Mouse (Mus musculus) intestine, postnatal 0 days (tissue): ENCODE measurements around the gene Nap1l5. TPM values are rescaled to one million over a fixed set of nuclear protein-coding genes. Genes with fewer than 3 reads are reported as not detected.

Experiments
- ATAC-seq: fragments of 200-750 bp; cut with Nextera tagmentation; 2 replicates; pipeline ENCODE4 v1.8.0; 2017; ENCODE audit warnings: mild to moderate bottlenecking, moderate TSS enrichment, moderate library complexity
- H3K27ac ChIP-seq: fragments of 300-500 bp; sonication (generic); 2 replicates; pipeline ENCODE4 v1.5.1; 2014; ENCODE audit warnings: mild to moderate bottlenecking, low read depth, low read length, moderate library complexity
- H3K27me3 ChIP-seq: fragments of 300-500 bp; sonication (generic); replicated peaks from 2 replicates; pipeline ENCODE4 v1.6.1; 2014; ENCODE audit warnings: low read length, mixed read lengths; ENCODE audit not compliant: control insufficient read depth, insufficient read depth
- H3K36me3 ChIP-seq: fragments of 300-500 bp; sonication (generic); 2 replicates; pipeline ENCODE4 v1.6.1; 2014; ENCODE audit warnings: mild to moderate bottlenecking, moderate library complexity; ENCODE audit not compliant: control insufficient read depth, insufficient read depth
- H3K4me1 ChIP-seq: fragments of 300-500 bp; sonication (generic); replicated peaks from 2 replicates; pipeline ENCODE4 v1.6.1; 2014; ENCODE audit warnings: antibody characterized with exemption, low read length, mixed read lengths; ENCODE audit not compliant: control insufficient read depth, insufficient read depth
- H3K4me2 ChIP-seq: fragments of 300-500 bp; sonication (generic); replicated peaks from 2 replicates; pipeline ENCODE4 v1.6.1; 2014; ENCODE audit warnings: low read depth, mild to moderate bottlenecking, moderate library complexity
- H3K4me3 ChIP-seq: fragments of 300-500 bp; sonication (generic); 2 replicates; pipeline ENCODE4 v1.5.1; 2014; ENCODE audit warnings: low read depth, low read length
- H3K9ac ChIP-seq: fragments of 300-500 bp; sonication (generic); 2 replicates; pipeline ENCODE4 v1.6.1; 2014; ENCODE audit warnings: mild to moderate bottlenecking, low read depth, low read length
- H3K9me3 ChIP-seq: fragments of 300-500 bp; sonication (generic); 2 replicates; pipeline ENCODE4 v1.6.1; 2016; ENCODE audit warnings: mixed run types; ENCODE audit not compliant: control insufficient read depth
- CTCF ChIP-seq: sonication (generic); IDR thresholded peaks from 2 replicates; pipeline ENCODE4 v1.5.1; 2016; ENCODE audit warnings: low read depth, mild to moderate bottlenecking, control low read depth, antibody characterized with exemption, moderate library complexity
- WGBS: fragments of 180-500 bp; shearing (Covaris S2); extraction: QIAGEN DNeasy Blood & Tissue Kit; methylation state at CpG from one replicate; pipeline ENCODE4 v1.1.7; 2014; 5-methylcytosine and 5-hydroxymethylcytosine counted together
- polyA plus RNA-seq: library from polyadenylated mRNA; unstranded; fragments of >200 nt; fragmentation: Nextera tagmentation; extraction: Ambion mirVana; gene quantifications from 2 replicates; pipeline ENCODE4 v1.2.1, GENCODE M21; 2015

The Nap1l5 gene
- polyA plus RNA-seq, 1 experiment from 2014 or later = 9.8 TPM

DNA sequence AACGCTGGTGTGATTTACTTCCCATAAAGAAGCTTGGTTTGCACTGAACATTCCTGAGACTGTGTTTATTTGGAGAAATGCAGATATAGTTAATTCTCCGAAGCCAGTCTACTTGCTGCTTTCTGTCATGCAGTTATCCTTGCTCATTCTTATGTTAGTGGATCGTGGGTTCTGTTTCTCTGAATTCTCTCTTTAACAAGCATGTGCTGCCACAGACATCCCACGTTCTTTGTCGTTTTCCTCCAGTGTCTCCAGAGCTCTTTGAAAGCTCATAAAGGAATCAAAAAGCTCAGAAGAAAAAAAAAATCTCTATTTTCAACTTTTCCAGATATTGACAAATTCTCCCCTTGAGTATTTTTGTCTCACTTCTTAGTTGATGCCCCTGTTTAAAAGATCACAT, 7.1 kb upstream of the Nap1l5 start:
- H3K27ac ChIP-seq = no peak overlapping the region
- H3K4me3 ChIP-seq = no peak overlapping the region
- H3K9ac ChIP-seq = no peak overlapping the region
- no peak for TF ChIP-seq CTCF
- no peak for ATAC-seq
- H3K36me3 ChIP-seq = peaks cover 10% of the 10 kb centered on the region; the same call in 1 of the 2 replicates
- no peaks in the 10 kb centered on the region for H3K4me1 ChIP-seq
- no peaks in the 10 kb centered on the region for H3K27me3 ChIP-seq
- H3K9me3 ChIP-seq = no peaks in the 10 kb centered on the region
- WGBS = 56% methylated on average over 5 of the region's 5 CpGs
- H3K4me2 ChIP-seq = no peak overlapping the region

DNA sequence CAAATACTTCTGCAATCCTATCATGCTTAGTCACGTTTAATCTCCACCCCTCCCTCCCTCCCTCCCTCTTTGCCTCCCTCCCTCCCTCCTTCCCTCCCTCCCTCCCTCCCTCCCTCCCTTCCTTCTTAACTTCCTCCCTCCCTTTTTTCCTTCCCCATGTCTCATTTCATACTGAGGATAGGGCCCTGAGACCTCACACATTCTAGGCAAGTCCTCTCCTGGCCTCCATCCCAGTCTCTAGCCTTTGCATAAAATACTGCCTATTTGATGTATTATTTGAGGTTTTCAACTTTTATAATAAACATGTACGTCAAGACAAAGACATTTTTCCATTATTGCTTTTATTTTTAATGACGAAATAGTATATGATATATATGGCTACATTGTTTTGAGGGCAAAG, 6.7 kb upstream of the Nap1l5 start:
- Histone ChIP-seq H3K4me3 (no peak overlapping the region), H3K36me3 (peaks cover 10% of the 10 kb centered on the region; the same call in 1 of the 2 replicates), H3K9me3 (no peaks in the 10 kb centered on the region), H3K27ac (no peak overlapping the region), H3K27me3 (no peaks in the 10 kb centered on the region), H3K9ac (no peak overlapping the region), H3K4me1 (no peaks in the 10 kb centered on the region), H3K4me2 (no peak overlapping the region)
- no peak for TF ChIP-seq CTCF
- ATAC-seq = no peak
- WGBS = 53% methylated on average over 3 of the region's 3 CpGs

DNA sequence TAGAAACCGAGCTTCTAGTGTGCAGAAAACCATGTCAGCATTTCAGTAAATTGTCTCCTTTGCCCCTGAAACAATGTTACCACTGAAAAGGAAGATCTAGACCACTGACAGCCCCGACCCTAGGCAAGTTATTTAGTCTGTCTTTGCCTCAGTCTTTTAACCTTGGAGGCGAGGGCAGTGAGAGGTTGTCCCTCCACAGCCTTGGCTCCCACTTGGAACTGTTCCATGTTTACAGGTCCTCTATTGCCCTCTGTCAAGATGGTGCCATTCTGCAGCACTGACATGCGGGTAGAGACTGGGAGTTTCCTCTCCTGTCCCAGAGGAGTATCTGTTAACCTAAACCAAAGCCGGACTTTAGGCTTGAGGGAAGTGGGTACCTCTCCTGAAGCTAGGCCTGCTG, 6.0 kb upstream of the Nap1l5 start:
- TF ChIP-seq CTCF = no peak
- Histone ChIP-seq H3K9ac (no peak overlapping the region), H3K27me3 (no peaks in the 10 kb centered on the region), H3K9me3 (no peaks in the 10 kb centered on the region), H3K27ac (no peak overlapping the region), H3K4me2 (no peak overlapping the region), H3K4me1 (no peaks in the 10 kb centered on the region), H3K36me3 (peaks cover 10% of the 10 kb centered on the region; the same call in 1 of the 2 replicates), H3K4me3 (no peak overlapping the region)
- no peak for ATAC-seq
- WGBS = 78% methylated on average over 5 of the region's 5 CpGs

DNA sequence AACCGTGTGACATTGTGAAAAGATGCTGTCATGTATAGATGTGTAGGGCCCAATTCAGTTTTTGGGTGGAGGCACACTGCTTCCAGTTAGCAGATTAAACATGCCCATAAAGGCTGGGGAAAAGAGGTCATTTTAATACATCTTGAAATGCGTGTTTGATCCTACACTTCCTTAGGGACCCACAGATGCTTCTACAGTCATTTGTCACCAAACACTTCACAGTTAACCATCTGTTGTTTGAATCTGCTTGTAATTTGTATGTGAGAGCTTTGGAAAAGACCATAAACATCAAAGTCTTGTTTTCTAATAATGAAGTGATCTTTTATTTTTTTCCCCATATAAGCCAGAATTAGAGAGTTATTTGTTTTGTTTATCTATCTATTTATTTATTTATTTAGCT, 915 bp upstream of the Nap1l5 start:
- no peak for TF ChIP-seq CTCF
- ATAC-seq = no peak
- 93% methylated on average over 2 of the region's 2 CpGs for WGBS

DNA sequence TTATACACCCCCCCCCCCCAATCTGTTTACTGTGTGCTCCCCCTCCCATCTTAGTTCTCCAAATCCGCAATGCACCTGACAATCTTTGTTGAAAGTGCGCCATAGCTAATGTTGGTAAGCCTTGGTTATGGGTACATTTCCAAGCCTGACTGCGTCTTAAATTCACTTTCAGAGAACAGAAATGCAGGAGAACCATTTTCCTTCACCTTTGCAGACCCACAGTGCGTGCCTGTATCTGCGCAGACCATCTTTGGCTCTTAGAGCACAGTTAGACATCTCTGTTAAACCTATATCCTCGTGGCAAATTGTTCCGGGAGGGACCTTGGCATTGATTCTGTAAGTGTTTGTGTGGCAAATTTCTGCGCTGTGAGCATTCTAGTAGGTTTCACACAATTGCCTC, 460 bp upstream of the Nap1l5 start:
- ATAC-seq = no peak
- H3K4me3 ChIP-seq = no peak overlapping the region
- H3K4me2 ChIP-seq = no peak overlapping the region; the same call in 1 of the 2 replicates
- H3K36me3 ChIP-seq = peaks cover 9% of the 10 kb centered on the region; the same call in 1 of the 2 replicates
- no peaks in the 10 kb centered on the region for H3K9me3 ChIP-seq
- H3K27me3 ChIP-seq = no peaks in the 10 kb centered on the region
- no peak overlapping the region; the same call in 1 of the 2 replicates for H3K27ac ChIP-seq
- 89% methylated on average over 8 of the region's 8 CpGs for WGBS
- H3K9ac ChIP-seq = no peak overlapping the region
- TF ChIP-seq CTCF = no peak
- no peaks in the 10 kb centered on the region for H3K4me1 ChIP-seq

More for the DNA sequence above, 915 bp upstream of the Nap1l5 start:
- Histone ChIP-seq H3K4me3 (no peak overlapping the region), H3K4me2 (no peak overlapping the region), H3K27me3 (no peaks in the 10 kb centered on the region), H3K9ac (no peak overlapping the region), H3K36me3 (peaks cover 9% of the 10 kb centered on the region; the same call in 1 of the 2 replicates), H3K4me1 (no peaks in the 10 kb centered on the region), H3K27ac (no peak overlapping the region), H3K9me3 (no peaks in the 10 kb centered on the region)

DNA sequence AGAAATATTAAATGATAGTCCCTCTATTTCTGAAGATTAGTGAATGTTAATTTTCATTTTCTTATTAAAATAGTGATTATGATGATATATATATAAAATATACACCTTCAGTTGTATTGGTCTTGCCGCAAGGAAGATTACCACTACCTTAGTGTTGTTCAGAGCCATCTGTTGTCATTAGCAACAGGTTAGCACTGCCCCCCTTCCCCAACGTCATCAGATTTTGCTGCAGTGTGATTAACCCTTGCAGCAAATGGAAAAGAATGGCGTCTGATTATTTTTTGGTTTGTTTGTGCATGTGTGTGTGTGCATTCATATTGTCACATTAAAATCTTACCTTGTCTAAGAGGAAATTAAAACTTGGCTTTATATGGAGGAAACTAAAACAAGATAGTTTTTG, 2.3 kb downstream of the Nap1l5 start:
- 69% methylated on average over 3 of the region's 3 CpGs for WGBS

DNA sequence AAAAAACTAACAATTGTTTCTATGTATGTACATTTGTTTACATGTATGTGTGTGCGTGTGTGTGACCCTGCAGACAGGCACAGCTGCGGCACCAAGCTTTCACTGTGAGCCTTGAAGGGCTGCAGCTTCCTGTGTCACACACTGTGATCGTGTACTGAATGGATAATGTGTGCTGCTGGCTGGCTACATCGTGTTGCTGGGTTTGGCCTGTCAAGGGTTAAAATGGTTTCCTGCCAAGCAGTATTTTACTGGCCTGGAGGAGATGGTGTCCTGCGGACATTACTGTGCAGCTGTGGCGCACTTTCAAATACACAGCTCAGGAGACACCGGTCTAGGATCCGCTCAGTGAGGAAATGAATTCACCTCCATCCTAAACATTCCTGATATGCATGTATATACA, 3.7 kb downstream of the Nap1l5 start:
- Histone ChIP-seq H3K9ac (no peak overlapping the region), H3K36me3 (peaks cover 10% of the 10 kb centered on the region), H3K27me3 (no peaks in the 10 kb centered on the region), H3K9me3 (no peaks in the 10 kb centered on the region), H3K4me3 (no peak overlapping the region), H3K27ac (no peak overlapping the region), H3K4me1 (no peaks in the 10 kb centered on the region), H3K4me2 (no peak overlapping the region)
- WGBS = 50% methylated on average over 8 of the region's 8 CpGs
- no peak for ATAC-seq
- TF ChIP-seq CTCF = no peak

More for the DNA sequence above, 2.3 kb downstream of the Nap1l5 start:
- no peak for ATAC-seq
- no peaks in the 10 kb centered on the region for H3K27me3 ChIP-seq
- H3K9me3 ChIP-seq = no peaks in the 10 kb centered on the region
- H3K4me3 ChIP-seq = no peak overlapping the region
- H3K36me3 ChIP-seq = peaks cover 10% of the 10 kb centered on the region
- no peak for TF ChIP-seq CTCF
- no peak overlapping the region for H3K4me2 ChIP-seq
- no peak overlapping the region for H3K9ac ChIP-seq
- no peaks in the 10 kb centered on the region for H3K4me1 ChIP-seq
- no peak overlapping the region for H3K27ac ChIP-seq
